ENCODE assay signal across 19 mouse cellular contexts in genomic region chr13:19911860-19912584, GRCm38 (mm10).
DNase-seq lines count a peak whose midpoint lies in the region; ATAC-seq and TF ChIP-seq lines count a peak whose summit lies in the region.
"Had no signal": no experiment of that assay in that cellular context is flagged by ENCODE, and none has a peak within 500 bp of the region (broad histone marks: within the 10 kb centered on the region; RNA-seq: fewer than 3 reads in every experiment).

No protein-coding gene starts in this region.

- H3K9ac ChIP-seq in forebrain, embryonic 13.5 days, result no peak overlapping the region
- H3K9ac ChIP-seq in limb, embryonic 12.5 days (replicated peaks), result no peak overlapping the region
- H3K9ac ChIP-seq: embryonic facial prominence, embryonic 13.5 days; liver, embryonic 12.5 days; midbrain, embryonic 12.5 days had no signal

- peak; percentile 82 for ATAC-seq in forebrain, embryonic 13.5 days
- 0 out of 2 replicates have a peak, but pooled peaks have one; percentile 42 for ATAC-seq in limb, embryonic 12.5 days (ENCODE audit: insufficient number of reproducible peaks, insufficient read depth, low FRiP score, low TSS enrichment, low read depth)
- ATAC-seq: activated CD4-positive, CD25-positive, alpha-beta regulatory T cell, adult 4 months; intestine, postnatal 0 days; liver, embryonic 12.5 days had no signal

- H3K36me3 ChIP-seq in forebrain, embryonic 13.5 days (ENCODE audit: poor library complexity, severe bottlenecking), result no peaks in the 10 kb centered on the region
- H3K36me3 ChIP-seq in forebrain, embryonic 10.5 days (replicated peaks), result no peaks in the 10 kb centered on the region
- no peaks in the 10 kb centered on the region for H3K36me3 ChIP-seq in limb, embryonic 12.5 days
- H3K36me3 ChIP-seq in limb, embryonic 10.5 days, result no peaks in the 10 kb centered on the region
- H3K36me3 ChIP-seq: embryonic facial prominence, embryonic 13.5 days; liver, embryonic 12.5 days; midbrain, embryonic 12.5 days had no signal

- no peak overlapping the region for H3K27ac ChIP-seq in forebrain, embryonic 13.5 days
- H3K27ac ChIP-seq in forebrain, embryonic 10.5 days, result no peak overlapping the region
- H3K27ac ChIP-seq in limb, embryonic 12.5 days, result no peak overlapping the region
- H3K27ac ChIP-seq in limb, embryonic 10.5 days, result no peak overlapping the region
- H3K27ac ChIP-seq: embryonic facial prominence, embryonic 13.5 days; liver, embryonic 12.5 days; midbrain, embryonic 12.5 days had no signal

- no peak for DNase-seq in forebrain, embryonic 10.5 days (ENCODE audit: extremely low spot score, low spot score)
- no peak for DNase-seq in limb, embryonic 10.5 days (ENCODE audit: low spot score)
- DNase-seq in brain, embryonic 14.5 days (ENCODE audit: low read depth), result peak; percentile 68
- DNase-seq in mesoderm, embryonic 11.5 days (ENCODE audit: low read depth, low spot score), result peak; percentile 66
- no peak for DNase-seq in thymus, postnatal 0 days (ENCODE audit: low spot score)
- no peak for DNase-seq in spleen, postnatal 4 days (ENCODE audit: low spot score in 2 of 2)
- DNase-seq: adrenal gland, postnatal 25 days; cerebellum, postnatal 14 days; gastrocnemius, postnatal 14 days; kidney, postnatal 14 days; lung, postnatal 10 days had no signal

- no peak for TF ChIP-seq POLR2A in brain, embryonic 14.5 days (IDR thresholded peaks at IDR 0.05; ENCODE audit: borderline replicate concordance, extremely low read depth, insufficient read depth, insufficient read length, poor library complexity, severe bottlenecking)

- H3K4me2 ChIP-seq in forebrain, embryonic 13.5 days, result no peak overlapping the region
- H3K4me2 ChIP-seq in limb, embryonic 12.5 days, result no peak overlapping the region
- H3K4me2 ChIP-seq: embryonic facial prominence, embryonic 13.5 days; heart, embryonic 11.5 days; liver, embryonic 12.5 days; midbrain, embryonic 12.5 days had no signal

- WGBS in forebrain, embryonic 13.5 days, result 41% methylated on average over 5 of the region's 5 CpGs
- 65% methylated on average over 5 of the region's 5 CpGs for WGBS in forebrain, embryonic 10.5 days
- WGBS in limb, embryonic 12.5 days, result 55% methylated on average over 5 of the region's 5 CpGs
- 62% methylated on average over 5 of the region's 5 CpGs for WGBS in limb, embryonic 10.5 days

- H3K9me3 ChIP-seq in forebrain, embryonic 13.5 days (replicated peaks), result no peaks in the 10 kb centered on the region
- H3K9me3 ChIP-seq in forebrain, embryonic 10.5 days, result peaks cover 6% of the 10 kb centered on the region; the same call in 1 of the 2 replicates
- H3K9me3 ChIP-seq in limb, embryonic 12.5 days, result no peaks in the 10 kb centered on the region
- no peaks in the 10 kb centered on the region for H3K9me3 ChIP-seq in limb, embryonic 10.5 days (replicated peaks)
- H3K9me3 ChIP-seq: liver, embryonic 12.5 days had no signal

- H3K4me1 ChIP-seq in forebrain, embryonic 13.5 days, result no peaks in the 10 kb centered on the region
- no peaks in the 10 kb centered on the region for H3K4me1 ChIP-seq in forebrain, embryonic 10.5 days
- no peaks in the 10 kb centered on the region for H3K4me1 ChIP-seq in limb, embryonic 12.5 days (replicated peaks)
- H3K4me1 ChIP-seq in limb, embryonic 10.5 days, result no peaks in the 10 kb centered on the region
- H3K4me1 ChIP-seq: embryonic facial prominence, embryonic 13.5 days; liver, embryonic 12.5 days; midbrain, embryonic 12.5 days had no signal

- no peak overlapping the region for H3K4me3 ChIP-seq in forebrain, embryonic 13.5 days
- no peak overlapping the region for H3K4me3 ChIP-seq in forebrain, embryonic 10.5 days
- no peak overlapping the region for H3K4me3 ChIP-seq in limb, embryonic 12.5 days (replicated peaks)
- no peak overlapping the region for H3K4me3 ChIP-seq in limb, embryonic 10.5 days
- H3K4me3 ChIP-seq: embryonic facial prominence, embryonic 13.5 days; liver, embryonic 12.5 days; midbrain, embryonic 12.5 days had no signal

- no peaks in the 10 kb centered on the region for H3K27me3 ChIP-seq in forebrain, embryonic 13.5 days
- no peaks in the 10 kb centered on the region for H3K27me3 ChIP-seq in forebrain, embryonic 10.5 days (ENCODE audit: poor library complexity, severe bottlenecking)
- no peaks in the 10 kb centered on the region for H3K27me3 ChIP-seq in limb, embryonic 12.5 days
- H3K27me3 ChIP-seq in limb, embryonic 10.5 days (ENCODE audit: low read depth, poor library complexity, severe bottlenecking), result no peaks in the 10 kb centered on the region
- H3K27me3 ChIP-seq: embryonic facial prominence, embryonic 13.5 days; liver, embryonic 12.5 days; midbrain, embryonic 12.5 days had no signal

- TF ChIP-seq CTCF in brain, embryonic 14.5 days (IDR thresholded peaks at IDR 0.05; ENCODE audit: borderline replicate concordance, extremely low read depth, insufficient read depth, insufficient read length), result no peak

Comparison
In these comparisons a context has a peak if more than half of its experiments do, and no peak if none do; other contexts are left out.
1. DNase-seq: peak in brain, embryonic 14.5 days (single experiment) and mesoderm, embryonic 11.5 days (single experiment); none in forebrain, embryonic 10.5 days (single experiment), limb, embryonic 10.5 days (single experiment), thymus, postnatal 0 days (single experiment) and spleen, postnatal 4 days (0 of 2).